Mouse (Mus musculus) midbrain, embryonic 12.5 days (tissue): ENCODE measurements around the gene Hsd17b14. TPM values are rescaled to one million over a fixed set of nuclear protein-coding genes. Genes with fewer than 3 reads are reported as not detected.

Experiments used
- ATAC-seq: fragments of 200-750 bp; cut with Nextera tagmentation; 2 replicates; pipeline ENCODE4 v1.8.0; 2017; ENCODE audit warnings: low read depth, moderate TSS enrichment, moderate library complexity; ENCODE audit not compliant: low FRiP score
- H3K27ac ChIP-seq: fragments of 300-500 bp; sonication (generic); replicated peaks from 2 replicates; pipeline ENCODE4 v1.5.1; 2016; ENCODE audit warnings: mild to moderate bottlenecking
- H3K27me3 ChIP-seq: fragments of 300-500 bp; sonication (generic); 2 replicates; pipeline ENCODE4 v1.6.1; 2016; ENCODE audit warnings: mild to moderate bottlenecking
- H3K36me3 ChIP-seq: fragments of 300-500 bp; sonication (generic); 2 replicates; pipeline ENCODE4 v1.6.1; 2016
- H3K4me1 ChIP-seq: fragments of 300-500 bp; sonication (generic); 2 replicates; pipeline ENCODE4 v1.6.1; 2016
- H3K4me2 ChIP-seq: fragments of 300-500 bp; sonication (generic); replicated peaks from 2 replicates; pipeline ENCODE4 v1.6.1; 2016; ENCODE audit warnings: mild to moderate bottlenecking, moderate library complexity
- H3K4me3 ChIP-seq: fragments of 300-500 bp; sonication (generic); 2 replicates; pipeline ENCODE4 v1.5.1; 2016; ENCODE audit warnings: mild to moderate bottlenecking
- H3K9ac ChIP-seq: fragments of 300-500 bp; sonication (generic); replicated peaks from 2 replicates; pipeline ENCODE4 v1.6.1; 2016; ENCODE audit warnings: mild to moderate bottlenecking, moderate library complexity
- H3K9me3 ChIP-seq: fragments of 300-500 bp; sonication (generic); 2 replicates; pipeline ENCODE4 v1.6.1; 2016; ENCODE audit warnings: mild to moderate bottlenecking
- WGBS: fragments of 180-500 bp; shearing (Covaris S2); methylation state at CpG from one replicate; pipeline ENCODE4 v1.1.7; 2016; 5-methylcytosine and 5-hydroxymethylcytosine counted together
- polyA plus RNA-seq: library from polyadenylated mRNA; unstranded; fragments of >200 nt; fragmentation: Nextera tagmentation; extraction: Ambion mirVana; gene quantifications from 2 replicates; pipeline ENCODE4 v1.2.1, GENCODE M21; 2016

Gene Hsd17b14
- polyA plus RNA-seq, 1 experiment from 2014 or later: 0.78 TPM

- H3K9me3 ChIP-seq: no peaks in the 10 kb centered on the region
- H3K36me3 ChIP-seq: no peaks in the 10 kb centered on the region
- 88% methylated on average over 1 of the region's 1 CpGs for WGBS
- H3K4me2 ChIP-seq: no peak overlapping the region
- no peaks in the 10 kb centered on the region; the same call in 1 of the 2 replicates for H3K27me3 ChIP-seq
- no peak for ATAC-seq
- H3K9ac ChIP-seq: no peak overlapping the region
- no peak overlapping the region for H3K4me3 ChIP-seq
- no peaks in the 10 kb centered on the region for H3K4me1 ChIP-seq
- no peak overlapping the region for H3K27ac ChIP-seq
Measured at GRCm38 (mm10) chr7:45596107-45596506, 41.4 kb downstream of the Hsd17b14 start.

GRCm38 (mm10) chr7:45597013-45597412 lies 42.3 kb downstream of the Hsd17b14 start:
- Histone ChIP-seq H3K4me3 (no peak overlapping the region), H3K27ac (no peak overlapping the region), H3K4me1 (no peaks in the 10 kb centered on the region), H3K27me3 (no peaks in the 10 kb centered on the region; the same call in 1 of the 2 replicates), H3K9ac (no peak overlapping the region), H3K4me2 (no peak overlapping the region), H3K36me3 (no peaks in the 10 kb centered on the region), H3K9me3 (no peaks in the 10 kb centered on the region)
- ATAC-seq: no peak
- WGBS: 88% methylated on average over 5 of the region's 5 CpGs

- Histone ChIP-seq H3K9me3 (no peaks in the 10 kb centered on the region), H3K4me2 (no peak overlapping the region), H3K36me3 (no peaks in the 10 kb centered on the region), H3K27me3 (no peaks in the 10 kb centered on the region; the same call in 1 of the 2 replicates), H3K9ac (no peak overlapping the region), H3K4me3 (no peak overlapping the region), H3K27ac (no peak overlapping the region), H3K4me1 (no peaks in the 10 kb centered on the region)
- no peak for ATAC-seq
- 88% methylated on average over 6 of the region's 6 CpGs for WGBS
Measured at GRCm38 (mm10) chr7:45597527-45597926, 42.8 kb downstream of the Hsd17b14 start.

- Histone ChIP-seq H3K4me2 (no peak overlapping the region), H3K27ac (no peak overlapping the region), H3K4me3 (no peak overlapping the region), H3K9me3 (no peaks in the 10 kb centered on the region), H3K27me3 (no peaks in the 10 kb centered on the region; the same call in 1 of the 2 replicates), H3K4me1 (no peaks in the 10 kb centered on the region), H3K9ac (no peak overlapping the region), H3K36me3 (no peaks in the 10 kb centered on the region)
- WGBS: 44% methylated on average over 17 of the region's 18 CpGs
- no peak for ATAC-seq
Measured at GRCm38 (mm10) chr7:45598960-45599879, 44.5 kb downstream of the Hsd17b14 start.

- no peak overlapping the region for H3K27ac ChIP-seq
- WGBS: 83% methylated on average over 9 of the region's 9 CpGs
- H3K4me3 ChIP-seq: no peak overlapping the region
- ATAC-seq: no peak
- no peak overlapping the region for H3K4me2 ChIP-seq
- H3K4me1 ChIP-seq: no peaks in the 10 kb centered on the region
- no peaks in the 10 kb centered on the region for H3K9me3 ChIP-seq
- H3K27me3 ChIP-seq: no peaks in the 10 kb centered on the region; the same call in 1 of the 2 replicates
- no peak overlapping the region for H3K9ac ChIP-seq
- H3K36me3 ChIP-seq: no peaks in the 10 kb centered on the region
Measured at GRCm38 (mm10) chr7:45605704-45606289, 51.1 kb downstream of the Hsd17b14 start.

- no peak overlapping the region for H3K9ac ChIP-seq
- no peaks in the 10 kb centered on the region for H3K9me3 ChIP-seq
- no peaks in the 10 kb centered on the region for H3K4me1 ChIP-seq
- H3K27me3 ChIP-seq: no peaks in the 10 kb centered on the region
- 88% methylated on average over 1 of the region's 1 CpGs for WGBS
- no peak overlapping the region for H3K4me2 ChIP-seq
- no peak overlapping the region for H3K27ac ChIP-seq
- no peak overlapping the region for H3K4me3 ChIP-seq
- ATAC-seq: no peak
- H3K36me3 ChIP-seq: no peaks in the 10 kb centered on the region
Measured at GRCm38 (mm10) chr7:45609511-45609910, 54.8 kb downstream of the Hsd17b14 start.

GRCm38 (mm10) chr7:45616277-45616676 lies 61.6 kb downstream of the Hsd17b14 start:
- H3K9ac ChIP-seq: no peak overlapping the region
- H3K4me2 ChIP-seq: no peak overlapping the region
- no peaks in the 10 kb centered on the region for H3K9me3 ChIP-seq
- no peak overlapping the region for H3K27ac ChIP-seq
- no peak for ATAC-seq
- no peaks in the 10 kb centered on the region; the same call in 1 of the 2 replicates for H3K4me1 ChIP-seq
- 19% methylated on average over 6 of the region's 6 CpGs for WGBS
- H3K4me3 ChIP-seq: no peak overlapping the region
- H3K36me3 ChIP-seq: no peaks in the 10 kb centered on the region
- H3K27me3 ChIP-seq: peaks cover 46% of the 10 kb centered on the region

- Histone ChIP-seq H3K27ac (no peak within 1 kb of the TSS), H3K4me1 (no peaks in the 10 kb centered on the region; the same call in 1 of the 2 replicates), H3K9ac (no peak within 1 kb of the TSS), H3K27me3 (peaks cover 46% of the 10 kb centered on the region), H3K4me3 (no peak within 1 kb of the TSS), H3K36me3 (no peaks in the 10 kb centered on the region), H3K9me3 (no peaks in the 10 kb centered on the region), H3K4me2 (no peak within 1 kb of the TSS)
- no peak for ATAC-seq
- WGBS: 7% methylated on average over 31 of the region's 31 CpGs
Measured at GRCm38 (mm10) chr7:45617042-45617695, 62.5 kb downstream of the Hsd17b14 start, which contains the start of gene Fut1. Gene Fut1 (plus strand): TSS chr7:45617289.

Other genes with a start within 250 kb of the Hsd17b14 start
- 7.9 and 8.2 TPM in 2 replicates for gene Trpm4, start 221.1 kb upstream of the Hsd17b14 start, polyA plus RNA-seq
- gene Hrc, start 219.6 kb upstream of the Hsd17b14 start, polyA plus RNA-seq: 0.24 TPM in 1 of 2 replicates, not detected in the other
- 15.0 and 15.4 TPM in 2 replicates for gene Ppfia3, start 187.9 kb upstream of the Hsd17b14 start, polyA plus RNA-seq
- gene Lin7b, start 184.3 kb upstream of the Hsd17b14 start, polyA plus RNA-seq: 2.6 and 2.9 TPM in 2 replicates
- 294 and 300 TPM in 2 replicates for gene Snrnp70, start 159.2 kb upstream of the Hsd17b14 start, polyA plus RNA-seq
- not detected in 2 replicates for gene Kcna7, start 149.2 kb upstream of the Hsd17b14 start, polyA plus RNA-seq
- 0.22 and 0.43 TPM in 2 replicates for gene Ntf5, start 141.2 kb upstream of the Hsd17b14 start, polyA plus RNA-seq
- gene Lhb, start 134.1 kb upstream of the Hsd17b14 start, polyA plus RNA-seq: not detected in 2 replicates
- gene Gys1, start 120.0 kb upstream of the Hsd17b14 start, polyA plus RNA-seq: 29.7 and 32.4 TPM in 2 replicates
- 140 and 153 TPM in 2 replicates for gene Ruvbl2, start 116.8 kb upstream of the Hsd17b14 start, polyA plus RNA-seq
- gene Ftl1, start 95.0 kb upstream of the Hsd17b14 start, polyA plus RNA-seq: 5,715 and 6,077 TPM in 2 replicates
- gene Bax, start 88.0 kb upstream of the Hsd17b14 start, polyA plus RNA-seq: 241 and 250 TPM in 2 replicates
- 0.22 TPM in 2 replicates for gene Tulp2, start 73.0 kb upstream of the Hsd17b14 start, polyA plus RNA-seq
- not detected in 2 replicates for gene Gm45808, start 68.1 kb upstream of the Hsd17b14 start, polyA plus RNA-seq
- 3.2 and 3.6 TPM in 2 replicates for gene Dhdh, start 66.1 kb upstream of the Hsd17b14 start, polyA plus RNA-seq
- gene Nucb1, start 44.5 kb upstream of the Hsd17b14 start, polyA plus RNA-seq: 102 and 106 TPM in 2 replicates
- 15.4 and 18.5 TPM in 2 replicates for gene Ppp1r15a, start 28.6 kb upstream of the Hsd17b14 start, polyA plus RNA-seq
- gene Plekha4, start 28.6 kb upstream of the Hsd17b14 start, polyA plus RNA-seq: 0.70 and 0.96 TPM in 2 replicates
- gene Bcat2, start 15.3 kb downstream of the Hsd17b14 start, polyA plus RNA-seq: 23.2 and 23.8 TPM in 2 replicates
- not detected in 2 replicates for gene Fgf21, start 60.6 kb downstream of the Hsd17b14 start, polyA plus RNA-seq
- not detected in 2 replicates for gene Fut1, start 62.4 kb downstream of the Hsd17b14 start, polyA plus RNA-seq
- gene Izumo1, start 66.9 kb downstream of the Hsd17b14 start, polyA plus RNA-seq: 0.18 and 0.31 TPM in 2 replicates
- 10.7 and 11.6 TPM in 2 replicates for gene Rasip1, start 72.6 kb downstream of the Hsd17b14 start, polyA plus RNA-seq
- 2.3 and 2.7 TPM in 2 replicates for gene Mamstr, start 85.1 kb downstream of the Hsd17b14 start, polyA plus RNA-seq
- 0.10 and 0.33 TPM in 2 replicates for gene Fut2, start 111.5 kb downstream of the Hsd17b14 start, polyA plus RNA-seq
- 0.31 TPM in 1 of 2 replicates, not detected in the other for gene Ntn5, start 129.1 kb downstream of the Hsd17b14 start, polyA plus RNA-seq
- gene Sec1, start 139.5 kb downstream of the Hsd17b14 start, polyA plus RNA-seq: 0.79 and 0.80 TPM in 2 replicates
- gene Car11, start 144.9 kb downstream of the Hsd17b14 start, polyA plus RNA-seq: 17.0 and 18.8 TPM in 2 replicates
- gene Dbp, start 150.2 kb downstream of the Hsd17b14 start, polyA plus RNA-seq: 4.5 and 4.6 TPM in 2 replicates
- gene Rpl18, start 160.6 kb downstream of the Hsd17b14 start, polyA plus RNA-seq: 688 and 721 TPM in 2 replicates
- gene Sphk2, start 163.1 kb downstream of the Hsd17b14 start, polyA plus RNA-seq: 24.0 and 25.8 TPM in 2 replicates
- 1.3 and 1.6 TPM in 2 replicates for gene Fam83e, start 166.3 kb downstream of the Hsd17b14 start, polyA plus RNA-seq
- not detected in 2 replicates for gene Spaca4, start 170.9 kb downstream of the Hsd17b14 start, polyA plus RNA-seq
- 10.6 and 11.1 TPM in 2 replicates for gene Lmtk3, start 228.8 kb downstream of the Hsd17b14 start, polyA plus RNA-seq
- gene Sult2b1, start 229.8 kb downstream of the Hsd17b14 start, polyA plus RNA-seq: 1.5 and 2.2 TPM in 2 replicates